Mouse (Mus musculus) cerebellum, adult 2 months (tissue): ENCODE measurements at regions not wholly inside any gene's neighbourhood (a gene's known extent, or its start where the extent isn't known, plus 50 kb on each side); places are given as distances from the start of the nearest gene placed in this dataset.

ENCODE experiments used
- CTCF ChIP-seq: fragments of 200-500 bp; IDR thresholded peaks from 2 replicates; pipeline ENCODE4 v1.5.1; 2011; ENCODE audit warnings: low read depth, mild to moderate bottlenecking, control low read depth, low read length, moderate library complexity, borderline replicate concordance; ENCODE audit not compliant: insufficient read depth
- POLR2A ChIP-seq: fragments of 200-500 bp; IDR thresholded peaks from 2 replicates; pipeline ENCODE4 v1.6.1; 2011; ENCODE audit warnings: low read length, control low read depth, borderline replicate concordance; ENCODE audit not compliant: insufficient read depth

- TF ChIP-seq CTCF, result no peak
- no peak for TF ChIP-seq POLR2A
Measured at GRCm38 (mm10) chr3:77197828-77198227, 1123.8 kb downstream of the Fstl5 start.
